Mouse (Mus musculus) cortical plate, adult 2 months (tissue): ENCODE measurements around the gene Foxred1.

Experiments
- CTCF ChIP-seq: fragments of 200-500 bp; IDR thresholded peaks from 2 replicates; pipeline ENCODE4 v1.5.1; 2011; ENCODE audit warnings: mild to moderate bottlenecking, control low read depth, low read length; ENCODE audit not compliant: insufficient read depth; ENCODE audit errors: extremely low read depth
- POLR2A ChIP-seq: fragments of 200-500 bp; IDR thresholded peaks from 2 replicates; pipeline ENCODE4 v1.6.1; 2011; ENCODE audit warnings: mild to moderate bottlenecking, low read length, control low read depth; ENCODE audit not compliant: insufficient read depth; ENCODE audit errors: extremely low read depth

GRCm38 (mm10) chr9:35173331-35173730 is 37.5 kb downstream of the Foxred1 start:
- TF ChIP-seq CTCF (no peak), POLR2A (no peak)
